Mouse (Mus musculus) spleen, postnatal 36 days (tissue): ENCODE measurements around the gene Gsta4.

Experiments
- DNase-seq, 2 experiments: peaks; one replicate each; pipeline ENCODE4 v3.0.0; 2022; ENCODE audit warnings: low spot score in 2 of 2, mixed read lengths in 1 of 2

The Gsta4 gene

GRCm38 (mm10) chr9:78178197-78178596, 4.4 kb upstream of the Gsta4 start:
- no peak for DNase-seq

- DNase-seq = no peak
These were observed 3.5 kb upstream of the Gsta4 start for GRCm38 (mm10) chr9:78179071-78179470.

- DNase-seq = no peak
These were observed 3.1 kb downstream of the Gsta4 start for GRCm38 (mm10) chr9:78185686-78186085.

GRCm38 (mm10) chr9:78188910-78189309, 6.3 kb downstream of the Gsta4 start:
- peak in 1 of 2 experiments; percentile 15 for DNase-seq

- no peak for DNase-seq
These were observed 8.4 kb downstream of the Gsta4 start for GRCm38 (mm10) chr9:78190651-78191634.

- DNase-seq = peak; percentile 52 to 66
These were observed 9.2 kb downstream of the Gsta4 start for GRCm38 (mm10) chr9:78191736-78192135.

- DNase-seq = peak; percentile 43 to 58
These were observed 11.5 kb downstream of the Gsta4 start for GRCm38 (mm10) chr9:78193902-78194597.

GRCm38 (mm10) chr9:78195034-78195433, 12.5 kb downstream of the Gsta4 start:
- DNase-seq = no peak

GRCm38 (mm10) chr9:78197801-78198200, 15.2 kb downstream of the Gsta4 start:
- no peak for DNase-seq

GRCm38 (mm10) chr9:78204194-78204593, 21.6 kb downstream of the Gsta4 start:
- DNase-seq = no peak

GRCm38 (mm10) chr9:78208956-78209355, 26.4 kb downstream of the Gsta4 start:
- no peak for DNase-seq

- DNase-seq = no peak
These were observed 27.5 kb downstream of the Gsta4 start for GRCm38 (mm10) chr9:78210079-78210478.

GRCm38 (mm10) chr9:78210821-78211220, 28.2 kb downstream of the Gsta4 start:
- no peak for DNase-seq

GRCm38 (mm10) chr9:78211521-78211920, 28.9 kb downstream of the Gsta4 start:
- no peak for DNase-seq

- no peak for DNase-seq
These were observed 29.9 kb downstream of the Gsta4 start for GRCm38 (mm10) chr9:78212341-78213049.

GRCm38 (mm10) chr9:78217074-78217473, 34.5 kb downstream of the Gsta4 start:
- DNase-seq = no peak

- DNase-seq = no peak
These were observed 40.0 kb downstream of the Gsta4 start for GRCm38 (mm10) chr9:78222616-78223015.

- no peak for DNase-seq
These were observed 40.8 kb downstream of the Gsta4 start for GRCm38 (mm10) chr9:78223221-78223902.

GRCm38 (mm10) chr9:78224418-78224817, 41.8 kb downstream of the Gsta4 start:
- DNase-seq = no peak

- DNase-seq = no peak
These were observed 42.7 kb downstream of the Gsta4 start for GRCm38 (mm10) chr9:78225304-78225703.

- DNase-seq = no peak
These were observed 45.5 kb downstream of the Gsta4 start for GRCm38 (mm10) chr9:78228122-78228521.
